Mouse (Mus musculus): ENCODE measurements at regions not wholly inside any gene's neighbourhood (a gene's known extent, or its start where the extent isn't known, plus 50 kb on each side); places are given as distances from the start of the nearest gene placed in this dataset.

GRCm38 (mm10) chr3:125813798-125814197 lies 124.6 kb downstream of the Ugt8a start:
- no peaks in the 10 kb centered on the region for H3K9me3 ChIP-seq (replicated peaks; ENCODE audit: control insufficient read depth, low read length)
- H3K4me1 ChIP-seq (ENCODE audit: control insufficient read depth, insufficient read depth, low read length): no peaks in the 10 kb centered on the region
- no peak overlapping the region for H3K9ac ChIP-seq (ENCODE audit: low read length)
- H3K4me2 ChIP-seq (ENCODE audit: low read length): no peak overlapping the region
- no peak overlapping the region for H3K27ac ChIP-seq (ENCODE audit: low read depth, low read length)
- no peak overlapping the region for H3K4me3 ChIP-seq (ENCODE audit: low read depth, low read length)
- WGBS: 78% methylated on average over 4 of the region's 4 CpGs
- no peaks in the 10 kb centered on the region for H3K36me3 ChIP-seq (ENCODE audit: control insufficient read depth, insufficient read depth, low read length)
- ATAC-seq (no peak), DNase-seq (ENCODE audit: low spot score) (no peak)
- no peaks in the 10 kb centered on the region for H3K27me3 ChIP-seq (replicated peaks; ENCODE audit: control insufficient read depth, insufficient read depth, low read length)

GRCm38 (mm10) chr3:125812829-125813228 lies 125.6 kb downstream of the Ugt8a start:
- ATAC-seq: no peak
- Histone ChIP-seq H3K36me3 (ENCODE audit: control insufficient read depth, insufficient read depth, low read length) (no peaks in the 10 kb centered on the region), H3K9ac (ENCODE audit: low read length) (no peak overlapping the region), H3K27ac (ENCODE audit: low read depth, low read length) (no peak overlapping the region), H3K9me3 (replicated peaks; ENCODE audit: control insufficient read depth, low read length) (no peaks in the 10 kb centered on the region), H3K4me3 (ENCODE audit: low read depth, low read length) (no peak overlapping the region), H3K27me3 (replicated peaks; ENCODE audit: control insufficient read depth, insufficient read depth, low read length) (no peaks in the 10 kb centered on the region), H3K4me2 (ENCODE audit: low read length) (no peak overlapping the region), H3K4me1 (ENCODE audit: control insufficient read depth, insufficient read depth, low read length) (no peaks in the 10 kb centered on the region)
- WGBS: 81% methylated on average over 4 of the region's 4 CpGs
- no peak for DNase-seq (ENCODE audit: low spot score)

- no peak overlapping the region for H3K4me2 ChIP-seq (ENCODE audit: low read length)
- no peaks in the 10 kb centered on the region for H3K9me3 ChIP-seq (replicated peaks; ENCODE audit: control insufficient read depth, low read length)
- no peak overlapping the region for H3K4me3 ChIP-seq (ENCODE audit: low read depth, low read length)
- WGBS: 100% methylated on average over 1 of the region's 1 CpGs
- ATAC-seq (no peak), DNase-seq (ENCODE audit: low spot score) (no peak)
- H3K27ac ChIP-seq (ENCODE audit: low read depth, low read length): no peak overlapping the region
- H3K4me1 ChIP-seq (ENCODE audit: control insufficient read depth, insufficient read depth, low read length): no peaks in the 10 kb centered on the region
- H3K27me3 ChIP-seq (replicated peaks; ENCODE audit: control insufficient read depth, insufficient read depth, low read length): no peaks in the 10 kb centered on the region
- no peak overlapping the region for H3K9ac ChIP-seq (ENCODE audit: low read length)
- H3K36me3 ChIP-seq (ENCODE audit: control insufficient read depth, insufficient read depth, low read length): no peaks in the 10 kb centered on the region
Observed at GRCm38 (mm10) chr3:125794606-125795005, 143.8 kb downstream of the Ugt8a start.

- ATAC-seq (peak; percentile 57; the same call in 1 of the 2 replicates), DNase-seq (ENCODE audit: low spot score) (no peak)
- Histone ChIP-seq H3K4me1 (ENCODE audit: control insufficient read depth, insufficient read depth, low read length) (0 out of 2 replicates have a peak, but pooled peaks cover 9% of the 10 kb centered on the region), H3K27ac (ENCODE audit: low read depth, low read length) (no peak overlapping the region), H3K4me2 (ENCODE audit: low read length) (no peak overlapping the region), H3K9ac (ENCODE audit: low read length) (no peak overlapping the region), H3K36me3 (ENCODE audit: control insufficient read depth, insufficient read depth, low read length) (no peaks in the 10 kb centered on the region), H3K4me3 (ENCODE audit: low read depth, low read length) (no peak overlapping the region), H3K9me3 (replicated peaks; ENCODE audit: control insufficient read depth, low read length) (no peaks in the 10 kb centered on the region), H3K27me3 (replicated peaks; ENCODE audit: control insufficient read depth, insufficient read depth, low read length) (no peaks in the 10 kb centered on the region)
- WGBS: 16% methylated on average over 4 of the region's 4 CpGs
Observed at GRCm38 (mm10) chr3:125781357-125781756, 157.1 kb downstream of the Ugt8a start.

- Histone ChIP-seq H3K4me2 (ENCODE audit: low read length) (0 out of 2 replicates have a peak overlapping the region, but pooled peaks have one; percentile 5), H3K27ac (ENCODE audit: low read depth, low read length) (no peak overlapping the region), H3K36me3 (ENCODE audit: control insufficient read depth, insufficient read depth, low read length) (no peaks in the 10 kb centered on the region), H3K4me3 (ENCODE audit: low read depth, low read length) (no peak overlapping the region), H3K27me3 (replicated peaks; ENCODE audit: control insufficient read depth, insufficient read depth, low read length) (no peaks in the 10 kb centered on the region), H3K4me1 (ENCODE audit: control insufficient read depth, insufficient read depth, low read length) (0 out of 2 replicates have a peak, but pooled peaks cover 9% of the 10 kb centered on the region), H3K9ac (ENCODE audit: low read length) (no peak overlapping the region), H3K9me3 (replicated peaks; ENCODE audit: control insufficient read depth, low read length) (no peaks in the 10 kb centered on the region)
- 47% methylated on average over 3 of the region's 3 CpGs for WGBS
- DNase-seq (ENCODE audit: low spot score): no peak
- no peak for ATAC-seq
Observed at GRCm38 (mm10) chr3:125780251-125780650, 158.2 kb downstream of the Ugt8a start.

Data from forebrain, embryonic 14.5 days (tissue).